Mouse (Mus musculus): ENCODE data around the gene Tctn3. TPM values are rescaled to one million over a fixed set of nuclear protein-coding genes. Genes with fewer than 3 reads are reported as not detected.

Gene Tctn3
- polyA plus RNA-seq (2015; fragmentation: Nextera tagmentation; extraction: Ambion mirVana) = 1.3 and 1.6 TPM in 2 replicates

DNA sequence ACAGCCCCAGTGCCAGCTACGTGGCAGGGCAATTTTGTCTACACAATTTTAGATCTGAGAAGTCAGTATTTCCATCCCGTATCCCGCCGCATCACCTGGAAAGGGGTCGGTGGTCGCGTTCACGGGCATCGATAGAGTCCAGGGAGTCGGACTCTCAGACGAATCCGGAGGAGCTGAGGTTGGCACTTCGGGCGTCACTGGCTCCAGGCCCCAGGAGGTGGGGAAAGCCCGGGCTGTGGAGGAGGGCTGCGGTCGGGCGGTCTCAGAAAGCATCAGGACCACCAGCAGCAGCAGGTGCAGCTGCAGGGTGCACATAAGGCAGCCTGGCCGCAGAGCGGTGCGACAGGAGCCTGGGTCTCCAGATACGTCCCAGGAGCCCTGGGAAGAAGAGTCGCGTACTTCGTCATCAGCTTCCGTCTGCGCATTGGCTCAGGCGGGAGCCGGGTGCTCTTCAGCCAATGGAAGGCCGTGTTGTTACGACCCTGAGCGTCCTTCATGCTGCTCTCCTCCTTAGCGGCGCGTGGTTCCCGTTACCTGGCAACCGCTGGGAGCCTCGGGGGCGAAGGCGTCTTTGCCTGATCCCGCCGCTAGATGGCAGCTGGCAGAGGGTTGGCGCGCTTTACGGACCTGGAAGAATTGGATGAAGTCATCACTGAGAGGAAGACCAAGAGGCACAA lies at the start of gene Tctn3, which contains the start of gene Entpd1:
Gene Tctn3, minus strand, starts transcription at position 404 of the 677 bp plus-strand sequence.
Gene Entpd1, plus strand, starts transcription at position 537 of the 677 bp plus-strand sequence.
- H3K27me3 ChIP-seq (ENCODE audit: control insufficient read depth, insufficient read depth, low read depth, low read length) = no peaks in the 10 kb centered on the region
- H3K27ac ChIP-seq (ENCODE audit: low read length) = no peak within 1 kb of the TSS
- no peaks in the 10 kb centered on the region for H3K9me3 ChIP-seq (replicated peaks; ENCODE audit: control insufficient read depth, low read length)
- no peaks in the 10 kb centered on the region; the same call in 1 of the 2 replicates for H3K36me3 ChIP-seq (ENCODE audit: control insufficient read depth, insufficient read depth)
- under 1% methylated on average over 45 of the region's 45 CpGs for WGBS (ENCODE audit: insufficient replicate concordance)
- H3K4me3 ChIP-seq (ENCODE audit: low read depth, low read length) = peak within 1 kb of the TSS; percentile 77
- peaks cover 5% of the 10 kb centered on the region for H3K4me1 ChIP-seq (ENCODE audit: control insufficient read depth, low read depth, low read length)
- peak; percentile 100 for ATAC-seq (ENCODE audit: low read depth)
- peak within 1 kb of the TSS; percentile 84 for H3K4me2 ChIP-seq (ENCODE audit: low read depth, low read length)
- peak within 1 kb of the TSS; percentile 66 for H3K9ac ChIP-seq (ENCODE audit: low read depth, low read length)

DNA sequence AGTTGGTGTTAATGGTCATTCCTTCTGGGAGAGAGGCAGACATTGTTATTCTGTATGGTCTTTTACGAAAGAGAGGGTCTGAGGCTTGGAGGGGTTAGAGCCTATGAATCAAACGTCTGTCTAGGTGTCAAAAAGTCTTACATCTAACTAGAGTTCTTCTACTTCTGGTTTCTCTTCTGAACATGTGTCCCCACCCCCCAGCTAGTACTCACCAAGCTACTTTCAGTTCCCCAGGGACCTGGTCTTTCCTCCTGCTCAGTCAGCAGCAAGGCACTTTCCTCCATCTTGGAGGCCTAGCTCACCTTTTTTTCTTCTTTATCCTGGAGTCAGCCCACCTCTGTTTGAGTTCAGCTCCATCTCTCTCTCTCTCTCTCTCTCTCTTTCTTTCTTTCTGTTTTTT lies 49.1 kb upstream of the Tctn3 start:
- WGBS (ENCODE audit: insufficient replicate concordance) = 40% methylated on average over 2 of the region's 2 CpGs
- Histone ChIP-seq H3K9me3 (replicated peaks; ENCODE audit: control insufficient read depth, low read length) (no peaks in the 10 kb centered on the region), H3K9ac (ENCODE audit: low read depth, low read length) (no peak overlapping the region), H3K36me3 (ENCODE audit: control insufficient read depth, insufficient read depth) (no peaks in the 10 kb centered on the region), H3K4me2 (ENCODE audit: low read depth, low read length) (peak overlapping the region; percentile 47), H3K4me1 (ENCODE audit: control insufficient read depth, low read depth, low read length) (no peaks in the 10 kb centered on the region; the same call in 1 of the 2 replicates), H3K27ac (ENCODE audit: low read length) (peak overlapping the region; percentile 42), H3K4me3 (ENCODE audit: low read depth, low read length) (peak overlapping the region; percentile 44; the same call in 1 of the 2 replicates), H3K27me3 (ENCODE audit: control insufficient read depth, insufficient read depth, low read depth, low read length) (no peaks in the 10 kb centered on the region)
- ATAC-seq (ENCODE audit: low read depth) = no peak

DNA sequence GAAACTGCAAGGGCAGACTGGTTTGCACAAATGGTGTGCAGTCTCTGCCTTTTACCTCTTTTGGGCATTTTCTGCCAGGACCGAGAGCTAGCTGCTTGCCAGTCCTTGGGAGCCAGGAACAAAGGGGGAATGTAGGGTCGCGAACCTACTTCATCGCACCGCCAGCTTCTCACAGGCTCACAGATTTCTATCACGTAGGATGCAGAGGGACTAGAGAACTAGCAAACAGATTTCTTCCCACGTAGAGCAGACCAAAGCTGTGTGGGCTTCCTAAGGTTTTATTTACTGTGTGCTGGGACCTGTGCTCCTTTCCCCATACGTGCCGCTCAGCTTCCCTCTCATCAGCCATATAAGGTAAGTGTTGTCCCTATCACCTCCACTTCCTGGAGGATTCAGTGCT lies 48.5 kb upstream of the Tctn3 start:
- H3K27me3 ChIP-seq (ENCODE audit: control insufficient read depth, insufficient read depth, low read depth, low read length) = no peaks in the 10 kb centered on the region
- 11% methylated on average over 9 of the region's 9 CpGs for WGBS (ENCODE audit: insufficient replicate concordance)
- no peaks in the 10 kb centered on the region; the same call in 1 of the 2 replicates for H3K4me1 ChIP-seq (ENCODE audit: control insufficient read depth, low read depth, low read length)
- H3K27ac ChIP-seq (ENCODE audit: low read length) = peak overlapping the region; percentile 42
- H3K4me2 ChIP-seq (ENCODE audit: low read depth, low read length) = peak overlapping the region; percentile 47
- no peak for ATAC-seq (ENCODE audit: low read depth)
- H3K36me3 ChIP-seq (ENCODE audit: control insufficient read depth, insufficient read depth) = no peaks in the 10 kb centered on the region
- H3K9ac ChIP-seq (ENCODE audit: low read depth, low read length) = peak overlapping the region; percentile 3; the same call in 1 of the 2 replicates
- H3K9me3 ChIP-seq (replicated peaks; ENCODE audit: control insufficient read depth, low read length) = no peaks in the 10 kb centered on the region
- H3K4me3 ChIP-seq (ENCODE audit: low read depth, low read length) = peak overlapping the region; percentile 44

DNA sequence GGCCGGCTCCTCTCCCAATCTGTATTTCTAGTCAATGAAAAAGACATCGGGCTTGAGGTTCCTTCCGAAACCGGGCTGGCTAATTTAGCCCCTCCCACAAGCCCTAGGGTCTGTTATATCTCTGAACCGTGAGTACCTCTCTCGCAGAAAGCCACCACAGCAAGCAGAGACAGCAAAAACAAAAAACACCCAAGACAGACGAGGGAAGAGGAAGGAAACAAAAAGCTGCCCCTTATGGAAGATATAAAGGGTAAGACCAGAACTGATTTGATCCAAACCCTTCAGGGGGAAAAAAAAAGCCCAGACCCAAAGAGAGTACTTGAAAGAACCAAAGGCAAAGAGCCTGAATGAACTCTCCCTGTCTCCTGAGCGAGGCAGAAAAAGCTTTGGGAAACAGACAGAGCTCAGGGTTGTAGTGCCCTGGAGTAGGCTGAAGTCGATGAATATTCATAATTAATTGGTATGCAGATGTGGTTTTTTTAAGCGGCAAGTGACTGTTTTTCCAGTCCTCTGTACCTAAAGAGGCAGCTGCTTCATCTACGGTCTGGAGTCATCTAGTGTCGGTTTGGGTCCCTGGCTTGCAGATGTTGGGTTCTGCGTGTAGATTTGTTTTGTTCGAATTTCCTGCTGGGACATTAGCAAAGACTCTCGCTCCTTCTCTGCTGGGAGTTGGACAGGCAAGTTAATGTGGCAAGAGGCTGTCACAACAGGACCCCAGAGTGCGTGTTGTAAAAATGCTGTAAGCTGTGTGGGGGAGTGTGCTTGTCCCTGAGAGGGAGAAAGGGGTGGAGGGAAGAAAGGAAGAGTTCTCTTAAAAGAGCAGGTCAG lies 47.8 kb upstream of the Tctn3 start:
- ATAC-seq (ENCODE audit: low read depth) = no peak
- peak overlapping the region; percentile 44 for H3K4me3 ChIP-seq (ENCODE audit: low read depth, low read length)
- peak overlapping the region; percentile 35; the same call in 1 of the 2 replicates for H3K9ac ChIP-seq (ENCODE audit: low read depth, low read length)
- H3K4me2 ChIP-seq (ENCODE audit: low read depth, low read length) = peak overlapping the region; percentile 47
- no peaks in the 10 kb centered on the region; the same call in 1 of the 2 replicates for H3K4me1 ChIP-seq (ENCODE audit: control insufficient read depth, low read depth, low read length)
- no peaks in the 10 kb centered on the region for H3K36me3 ChIP-seq (ENCODE audit: control insufficient read depth, insufficient read depth)
- peak overlapping the region; percentile 42 for H3K27ac ChIP-seq (ENCODE audit: low read length)
- WGBS (ENCODE audit: insufficient replicate concordance) = under 1% methylated on average over 16 of the region's 16 CpGs
- no peaks in the 10 kb centered on the region for H3K27me3 ChIP-seq (ENCODE audit: control insufficient read depth, insufficient read depth, low read depth, low read length)
- no peaks in the 10 kb centered on the region for H3K9me3 ChIP-seq (replicated peaks; ENCODE audit: control insufficient read depth, low read length)

DNA sequence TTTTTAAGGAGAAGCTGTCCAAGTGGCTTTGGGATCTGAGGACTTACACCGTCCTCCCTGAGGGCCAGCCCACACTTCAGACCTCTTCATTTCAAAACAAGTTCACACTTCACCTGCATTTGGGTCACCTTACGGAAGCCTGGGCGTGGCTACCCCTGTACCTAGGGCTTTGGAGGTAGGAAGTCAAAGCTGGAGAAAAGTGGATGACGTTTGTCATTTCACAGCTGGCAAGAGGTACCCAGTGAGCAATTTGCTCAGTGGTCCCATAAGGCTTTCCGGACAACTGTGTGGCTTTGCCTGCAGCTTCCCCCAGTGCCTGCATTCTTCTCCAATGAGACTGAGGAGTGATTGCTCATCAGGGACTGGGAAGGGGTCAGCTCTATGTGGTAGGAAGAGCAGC lies 46.9 kb upstream of the Tctn3 start:
- no peak for ATAC-seq (ENCODE audit: low read depth)
- H3K9me3 ChIP-seq (replicated peaks; ENCODE audit: control insufficient read depth, low read length) = no peaks in the 10 kb centered on the region
- no peaks in the 10 kb centered on the region for H3K27me3 ChIP-seq (ENCODE audit: control insufficient read depth, insufficient read depth, low read depth, low read length)
- H3K27ac ChIP-seq (ENCODE audit: low read length) = no peak overlapping the region
- H3K4me1 ChIP-seq (ENCODE audit: control insufficient read depth, low read depth, low read length) = no peaks in the 10 kb centered on the region; the same call in 1 of the 2 replicates
- H3K36me3 ChIP-seq (ENCODE audit: control insufficient read depth, insufficient read depth) = no peaks in the 10 kb centered on the region
- H3K4me3 ChIP-seq (ENCODE audit: low read depth, low read length) = no peak overlapping the region
- H3K4me2 ChIP-seq (ENCODE audit: low read depth, low read length) = no peak overlapping the region
- WGBS (ENCODE audit: insufficient replicate concordance) = 42% methylated on average over 5 of the region's 5 CpGs
- no peak overlapping the region for H3K9ac ChIP-seq (ENCODE audit: low read depth, low read length)

DNA sequence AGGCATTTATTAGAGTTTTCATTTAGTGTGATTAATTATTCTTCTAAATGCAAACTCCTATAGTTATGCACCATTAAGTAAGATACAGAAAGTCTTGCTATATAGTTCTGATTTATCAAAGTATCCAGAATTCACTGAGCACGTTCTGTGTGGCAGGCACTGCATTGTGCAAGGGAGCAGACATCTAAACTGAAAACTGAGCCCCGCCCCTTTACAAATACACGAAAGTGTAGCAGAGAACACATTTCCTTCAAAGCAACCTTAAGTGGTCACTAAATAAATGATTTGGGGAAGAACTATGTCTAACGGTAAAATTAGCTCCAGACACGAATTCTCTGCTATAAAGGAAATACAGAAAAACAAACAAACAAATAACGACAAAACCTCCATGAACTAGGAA lies 46.2 kb upstream of the Tctn3 start:
- ATAC-seq (ENCODE audit: low read depth) = no peak
- H3K9ac ChIP-seq (ENCODE audit: low read depth, low read length) = no peak overlapping the region
- no peaks in the 10 kb centered on the region; the same call in 1 of the 2 replicates for H3K4me1 ChIP-seq (ENCODE audit: control insufficient read depth, low read depth, low read length)
- H3K27ac ChIP-seq (ENCODE audit: low read length) = no peak overlapping the region
- no peak overlapping the region for H3K4me2 ChIP-seq (ENCODE audit: low read depth, low read length)
- no peaks in the 10 kb centered on the region for H3K27me3 ChIP-seq (ENCODE audit: control insufficient read depth, insufficient read depth, low read depth, low read length)
- no peaks in the 10 kb centered on the region for H3K9me3 ChIP-seq (replicated peaks; ENCODE audit: control insufficient read depth, low read length)
- WGBS (ENCODE audit: insufficient replicate concordance) = 37% methylated on average over 6 of the region's 6 CpGs
- no peaks in the 10 kb centered on the region for H3K36me3 ChIP-seq (ENCODE audit: control insufficient read depth, insufficient read depth)
- no peak overlapping the region for H3K4me3 ChIP-seq (ENCODE audit: low read depth, low read length)

DNA sequence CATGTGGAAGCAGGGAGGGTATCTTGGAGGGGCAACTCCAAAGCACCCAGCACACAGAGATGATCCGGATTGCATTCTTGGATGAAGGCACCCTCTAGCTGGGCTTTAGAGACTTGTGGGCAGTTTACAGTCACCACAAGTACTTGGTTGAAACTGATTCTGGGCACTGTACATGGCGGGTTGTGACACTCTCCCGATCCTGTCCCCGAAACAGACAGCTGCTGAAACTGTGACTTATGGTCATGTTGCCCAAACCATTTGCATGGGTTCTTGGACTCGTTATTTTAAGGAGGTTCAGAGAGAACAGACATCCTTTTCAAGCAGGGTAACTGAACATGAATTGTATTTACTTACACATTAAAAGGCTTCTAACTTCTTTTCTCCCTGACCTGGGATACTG lies 44.2 kb upstream of the Tctn3 start:
- H3K9ac ChIP-seq (ENCODE audit: low read depth, low read length) = no peak overlapping the region
- H3K4me3 ChIP-seq (ENCODE audit: low read depth, low read length) = no peak overlapping the region
- no peaks in the 10 kb centered on the region for H3K9me3 ChIP-seq (replicated peaks; ENCODE audit: control insufficient read depth, low read length)
- no peaks in the 10 kb centered on the region; the same call in 1 of the 2 replicates for H3K4me1 ChIP-seq (ENCODE audit: control insufficient read depth, low read depth, low read length)
- no peak overlapping the region for H3K27ac ChIP-seq (ENCODE audit: low read length)
- no peaks in the 10 kb centered on the region for H3K36me3 ChIP-seq (ENCODE audit: control insufficient read depth, insufficient read depth)
- no peak for ATAC-seq (ENCODE audit: low read depth)
- 66% methylated on average over 5 of the region's 5 CpGs for WGBS (ENCODE audit: insufficient replicate concordance)
- H3K27me3 ChIP-seq (ENCODE audit: control insufficient read depth, insufficient read depth, low read depth, low read length) = no peaks in the 10 kb centered on the region
- H3K4me2 ChIP-seq (ENCODE audit: low read depth, low read length) = no peak overlapping the region

DNA sequence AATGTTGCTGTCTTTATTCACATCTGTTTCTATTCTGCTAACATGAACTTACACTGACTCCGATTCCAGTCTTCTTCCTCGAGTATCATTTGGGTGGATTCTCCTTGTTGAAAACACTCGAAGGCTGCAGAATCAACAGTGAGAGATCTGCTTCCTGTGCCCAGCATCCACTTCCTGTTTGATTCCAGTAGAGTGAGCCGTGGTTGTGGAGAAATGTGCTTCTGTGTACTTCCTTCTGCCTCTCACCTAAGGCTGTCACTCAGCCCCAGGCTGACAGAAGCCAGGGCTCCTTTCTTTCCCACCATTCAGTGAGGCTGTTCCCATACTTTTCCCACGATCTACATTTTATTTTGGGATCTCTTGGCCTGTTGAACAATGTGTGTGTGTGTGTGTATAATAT lies 38.1 kb upstream of the Tctn3 start:
- Histone ChIP-seq H3K4me3 (ENCODE audit: low read depth, low read length) (no peak overlapping the region), H3K27ac (ENCODE audit: low read length) (no peak overlapping the region), H3K4me1 (ENCODE audit: control insufficient read depth, low read depth, low read length) (peaks cover 9% of the 10 kb centered on the region), H3K4me2 (ENCODE audit: low read depth, low read length) (no peak overlapping the region), H3K36me3 (ENCODE audit: control insufficient read depth, insufficient read depth) (no peaks in the 10 kb centered on the region), H3K9ac (ENCODE audit: low read depth, low read length) (no peak overlapping the region), H3K27me3 (ENCODE audit: control insufficient read depth, insufficient read depth, low read depth, low read length) (no peaks in the 10 kb centered on the region), H3K9me3 (replicated peaks; ENCODE audit: control insufficient read depth, low read length) (no peaks in the 10 kb centered on the region)
- 16% methylated on average over 5 of the region's 5 CpGs for WGBS (ENCODE audit: insufficient replicate concordance)
- no peak for ATAC-seq (ENCODE audit: low read depth)
